Mouse (Mus musculus) lung, postnatal 14 days (tissue): ENCODE data around the gene Vasn.
A peak's percentile ranks its signal among the peaks of the same experiment; 100 is the strongest.
"Not testable (repeated sequence)": the region's sequence is repeated elsewhere in the genome, so short reads cannot be mapped to it uniquely, and the experiment has no call there.

Source experiments
- DNase-seq: peaks from one replicate; pipeline ENCODE4 v3.0.0; 2021

Gene Vasn

DNA sequence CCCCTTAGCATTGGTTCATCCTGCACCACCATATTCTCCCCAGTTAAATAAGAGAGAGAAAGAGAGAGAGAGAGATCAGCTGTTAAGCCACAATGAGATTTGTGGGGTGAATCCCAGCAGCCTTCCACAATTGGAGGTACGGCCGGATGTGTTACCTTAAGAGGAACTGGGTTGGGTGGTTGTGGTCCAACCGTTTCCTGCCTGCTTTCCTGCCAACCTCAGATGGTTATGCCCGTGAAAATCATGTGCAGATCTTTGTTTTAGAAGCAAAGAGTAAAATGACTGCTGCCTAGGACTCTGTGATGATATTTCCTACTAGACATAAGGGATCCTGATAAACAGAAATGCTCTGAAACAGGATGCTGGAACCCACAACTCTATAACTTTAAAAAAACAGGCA lies 34.4 kb downstream of the Vasn start:
- no peak for DNase-seq

DNA sequence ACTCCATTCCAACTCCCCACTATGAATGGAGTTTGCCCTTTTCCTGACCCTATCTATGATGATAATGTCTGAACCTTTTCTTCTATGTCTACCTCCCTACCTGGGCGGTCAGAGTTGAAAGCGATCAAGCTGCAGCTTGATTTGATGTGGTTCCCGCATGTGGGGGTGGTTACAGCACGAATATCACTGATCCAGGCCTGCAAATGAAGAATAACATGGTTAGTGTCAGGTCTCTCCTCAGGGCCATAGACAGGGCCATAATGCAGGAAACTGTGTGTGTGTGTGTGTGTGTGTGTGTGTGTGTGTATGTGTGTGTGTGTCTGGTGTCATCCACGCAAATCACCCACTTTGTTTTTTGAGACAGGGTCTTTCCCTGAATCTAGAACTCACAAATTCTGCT lies 37.1 kb downstream of the Vasn start:
- no peak for DNase-seq

DNA sequence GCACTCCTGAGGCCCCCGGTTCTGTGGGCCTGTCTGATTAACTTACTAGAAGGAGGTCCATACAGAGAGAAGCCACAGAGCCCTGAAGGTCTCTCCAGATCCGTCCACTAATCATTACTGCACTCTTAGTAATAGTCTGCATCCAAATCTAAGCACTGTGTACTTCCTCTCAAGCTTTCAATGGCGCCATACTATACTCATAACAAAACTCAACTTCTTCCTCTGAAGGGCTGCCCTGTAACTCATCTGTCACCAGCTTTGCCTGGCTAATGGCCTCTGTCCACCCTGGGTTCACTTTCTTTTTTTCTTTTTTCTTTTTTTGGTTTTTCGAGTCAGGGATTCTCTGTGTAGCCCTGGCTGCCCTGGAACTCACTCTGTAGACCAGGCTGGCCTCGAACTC lies 38.3 kb downstream of the Vasn start:
- no peak for DNase-seq

DNA sequence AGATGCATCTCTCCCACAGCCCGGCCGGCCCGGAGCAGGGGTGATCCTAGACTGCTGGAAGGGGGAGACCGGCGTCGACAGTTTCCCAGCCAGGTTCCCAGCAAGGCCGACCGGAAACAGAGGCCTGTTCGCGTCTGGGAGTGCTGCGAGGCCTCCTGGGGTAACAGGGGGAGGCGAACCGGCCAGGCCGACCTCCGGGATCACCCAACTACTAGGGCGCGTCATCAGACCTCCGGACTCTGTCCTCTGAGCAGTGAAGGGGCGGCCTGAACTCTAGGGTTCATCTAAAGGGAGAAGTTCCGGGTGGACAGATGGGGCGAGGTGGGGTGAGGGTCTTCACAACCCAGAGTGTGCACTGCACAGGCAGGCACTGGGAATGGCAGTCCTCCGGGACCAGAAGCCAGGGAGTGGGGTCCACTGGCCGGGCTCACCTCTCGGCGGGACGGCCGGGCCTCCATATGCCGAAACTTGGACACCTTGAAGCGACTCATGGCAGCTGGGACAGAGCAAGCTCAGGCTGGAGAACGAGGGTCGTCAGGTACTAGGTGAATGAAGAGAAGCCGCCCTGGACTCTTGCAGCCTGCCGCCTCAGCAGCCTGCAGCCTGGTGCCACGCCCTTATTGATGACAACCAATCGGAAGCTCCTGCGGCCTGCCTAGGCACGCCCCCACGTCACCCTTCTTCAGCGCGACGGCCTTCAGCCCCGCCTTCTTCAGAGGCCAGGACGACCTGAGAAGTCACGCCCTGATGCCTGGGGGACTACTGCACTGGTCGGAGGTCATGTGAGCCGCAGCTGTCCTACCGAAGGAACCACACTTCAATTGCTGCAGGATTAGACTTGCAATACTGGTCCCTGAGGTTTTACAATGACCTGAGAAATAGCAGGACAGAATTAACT lies 39.6 kb downstream of the Vasn start, which contains the start of gene Coro7:
Coro7 (minus strand) TSS at position 657 of the 898 bp plus-strand sequence.
- peak; percentile 90 for DNase-seq

DNA sequence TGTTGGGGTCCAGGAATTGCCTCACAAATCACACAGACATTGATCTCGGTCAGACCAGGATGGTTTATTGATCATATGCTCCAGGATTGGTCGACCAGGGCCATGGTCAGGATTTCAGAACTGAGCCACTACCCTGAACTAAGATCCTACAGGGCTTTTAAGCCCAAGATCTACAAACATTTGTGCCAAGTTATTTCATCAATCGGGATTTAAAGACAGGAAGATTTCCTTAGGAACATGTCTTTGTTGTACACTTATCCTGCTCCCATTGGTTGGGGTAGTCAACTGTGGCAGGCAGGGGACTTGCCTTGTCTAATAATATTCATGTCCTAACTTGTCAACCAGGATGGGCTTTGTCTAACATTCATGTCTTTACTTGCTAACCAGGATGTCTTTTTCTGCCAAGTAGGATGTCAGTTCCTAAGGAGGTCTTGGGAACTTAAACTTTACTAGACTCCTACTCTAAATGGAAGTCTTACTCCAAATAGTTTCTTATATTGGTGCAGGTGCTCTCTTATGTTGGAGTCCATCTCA lies 41.2 kb downstream of the Vasn start:
- not testable (repeated sequence) for DNase-seq

DNA sequence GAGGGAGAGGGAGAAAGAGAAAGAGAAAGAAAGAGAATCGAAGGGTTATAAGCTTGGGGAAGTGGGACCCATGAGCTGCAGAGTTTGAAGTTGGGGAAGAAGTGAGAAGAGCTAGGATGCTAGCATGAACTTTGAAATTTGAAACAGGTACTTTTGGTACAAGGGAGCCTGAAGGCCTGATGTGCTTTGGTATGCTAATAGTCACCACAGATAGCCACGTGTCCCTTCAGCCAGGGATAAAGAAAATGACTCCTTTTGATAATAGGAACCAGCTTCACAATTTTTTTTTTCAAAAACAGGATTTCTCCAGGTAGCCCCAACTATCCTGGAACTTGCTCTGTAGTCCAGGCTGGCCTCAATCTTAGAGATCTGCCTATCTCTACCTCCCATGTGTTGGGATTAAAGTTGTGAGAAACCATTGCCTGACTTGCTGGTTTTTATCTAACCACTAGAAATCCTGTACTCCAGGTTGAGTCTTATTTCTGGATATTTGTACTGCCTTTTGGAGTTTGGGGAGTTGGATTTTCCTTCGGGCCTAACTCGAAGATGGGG lies 43.0 kb downstream of the Vasn start:
- DNase-seq, result no peak

DNA sequence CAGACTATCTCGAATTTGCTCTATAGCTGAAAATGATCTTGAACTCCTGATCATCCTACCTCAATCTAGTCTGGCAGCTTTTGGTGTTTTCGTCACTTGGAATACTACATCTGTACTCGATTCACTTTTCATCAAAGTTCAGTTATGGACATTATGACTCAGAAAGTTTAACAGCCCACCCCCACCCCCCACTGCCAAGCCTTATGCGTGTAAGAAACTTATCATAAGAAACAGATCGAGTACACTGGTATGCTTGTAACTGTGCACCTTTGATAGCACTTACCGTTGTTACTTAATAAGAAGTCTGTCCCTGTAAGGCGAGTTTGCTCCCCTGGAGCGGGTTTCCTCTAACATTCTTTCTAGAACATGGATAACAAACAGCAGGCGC lies 43.4 kb downstream of the Vasn start:
- DNase-seq, result no peak

DNA sequence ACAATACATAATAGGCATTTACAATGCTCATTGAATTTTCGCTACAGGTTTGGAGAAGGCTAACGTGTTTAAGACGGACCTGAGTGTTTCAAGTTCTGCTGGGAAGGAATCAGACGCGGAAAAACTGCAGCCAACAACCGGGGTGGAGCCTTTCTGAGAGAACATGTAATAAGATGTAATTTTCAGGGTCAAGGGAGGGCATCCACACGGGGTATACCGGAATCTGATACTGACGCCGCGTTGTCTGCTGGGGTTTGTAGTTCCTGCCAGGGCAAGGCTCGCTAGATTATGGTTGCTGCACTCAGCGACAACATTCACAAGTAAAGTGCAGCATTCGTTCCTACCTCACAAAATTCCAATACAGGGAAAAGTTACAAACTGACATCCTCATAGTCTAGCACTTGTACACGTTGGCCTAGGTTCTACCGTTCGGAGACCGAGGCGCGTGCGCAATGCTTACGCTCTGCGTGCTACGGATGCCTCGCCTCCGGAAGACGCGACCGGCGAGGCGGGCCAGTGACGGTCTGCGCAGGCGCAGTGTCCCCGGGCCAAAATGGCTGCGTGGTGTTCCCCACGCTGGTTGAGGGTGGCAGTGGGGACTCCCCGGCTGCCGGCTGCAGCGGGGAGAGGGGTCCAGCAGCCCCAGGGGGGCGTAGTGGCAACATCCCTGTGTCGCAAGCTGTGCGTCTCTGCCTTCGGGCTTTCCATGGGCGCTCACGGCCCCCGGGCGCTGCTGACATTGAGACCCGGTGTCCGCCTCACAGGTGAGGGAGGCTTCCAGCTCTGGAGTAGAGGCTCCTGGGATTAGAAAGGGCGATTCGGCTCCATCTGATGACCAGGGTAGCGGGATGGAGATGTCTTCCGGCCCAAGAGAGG lies 44.1 kb downstream of the Vasn start:
- peak; percentile 98 for DNase-seq

DNA sequence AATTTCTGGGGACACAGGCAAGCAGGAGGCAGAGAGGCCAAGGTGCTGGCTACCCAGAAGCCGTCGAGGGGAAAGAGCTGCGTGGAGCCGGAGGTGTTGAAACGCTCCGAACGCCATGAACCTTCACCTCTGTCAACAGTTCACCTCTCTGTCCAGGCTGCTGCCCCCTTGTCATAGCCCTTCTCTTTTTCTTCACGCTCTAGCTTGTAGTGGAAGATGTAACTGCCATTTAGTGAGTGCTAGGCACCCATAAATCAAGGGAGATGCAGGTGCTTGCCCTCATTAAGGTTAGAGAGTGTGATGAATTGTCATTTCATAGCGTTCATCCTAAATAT lies 44.7 kb downstream of the Vasn start:
- DNase-seq, result no peak

DNA sequence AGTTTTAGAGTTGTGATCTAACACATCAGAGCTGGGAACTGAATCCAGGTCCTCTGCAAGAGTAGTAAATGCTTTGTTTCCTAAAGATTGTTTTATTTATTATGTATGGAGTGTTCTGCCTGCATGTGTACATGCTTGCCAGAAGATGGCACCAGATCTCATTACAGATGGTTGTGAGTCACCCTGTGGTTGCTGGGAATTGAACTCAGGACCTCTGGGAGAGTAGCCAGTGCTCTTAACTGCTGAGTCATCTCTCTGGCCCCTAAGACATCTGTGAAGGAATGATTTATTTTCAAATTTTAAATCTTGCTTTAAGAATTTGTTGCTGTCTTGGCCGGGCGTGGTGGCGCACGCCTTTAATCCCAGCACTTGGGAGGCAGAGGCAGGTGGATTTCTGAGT lies 49.6 kb downstream of the Vasn start:
- not testable (repeated sequence) for DNase-seq
